Mouse (Mus musculus) heart, embryonic 12.5 days (tissue): ENCODE results near the gene Serpina3b. TPM values are rescaled to one million over a fixed set of nuclear protein-coding genes. Genes with fewer than 3 reads are reported as not detected.
"Not testable (repeated sequence)": the region's sequence is repeated elsewhere in the genome, so short reads cannot be mapped to it uniquely, and the experiment has no call there.

Experiments used
- ATAC-seq: fragments of 200-750 bp; cut with Nextera tagmentation; 2 replicates; pipeline ENCODE4 v1.8.0; 2017; ENCODE audit warnings: moderate TSS enrichment, moderate library complexity; ENCODE audit not compliant: insufficient number of reproducible peaks, low FRiP score
- H3K27ac ChIP-seq: fragments of 300-500 bp; sonication (generic); 2 replicates; pipeline ENCODE4 v1.5.1; 2016; ENCODE audit warnings: mild to moderate bottlenecking, moderate library complexity; ENCODE audit not compliant: poor library complexity, severe bottlenecking
- H3K27me3 ChIP-seq: fragments of 300-500 bp; sonication (generic); replicated peaks from 2 replicates; pipeline ENCODE4 v1.6.1; 2016; ENCODE audit warnings: mild to moderate bottlenecking, moderate library complexity
- H3K36me3 ChIP-seq: fragments of 300-500 bp; sonication (generic); 2 replicates; pipeline ENCODE4 v1.6.1; 2016; ENCODE audit warnings: mild to moderate bottlenecking, moderate library complexity
- H3K4me1 ChIP-seq: fragments of 300-500 bp; sonication (generic); replicated peaks from 2 replicates; pipeline ENCODE4 v1.6.1; 2016; ENCODE audit warnings: mild to moderate bottlenecking
- H3K4me2 ChIP-seq: fragments of 300-500 bp; sonication (generic); 2 replicates; pipeline ENCODE4 v1.6.1; 2016; ENCODE audit warnings: mild to moderate bottlenecking, moderate library complexity
- H3K4me3 ChIP-seq: fragments of 300-500 bp; sonication (generic); 2 replicates; pipeline ENCODE4 v1.5.1; 2016; ENCODE audit warnings: mild to moderate bottlenecking
- H3K9ac ChIP-seq: fragments of 300-500 bp; sonication (generic); 2 replicates; pipeline ENCODE4 v1.6.1; 2016; ENCODE audit warnings: mild to moderate bottlenecking, moderate library complexity
- H3K9me3 ChIP-seq: fragments of 300-500 bp; sonication (generic); replicated peaks from 2 replicates; pipeline ENCODE4 v1.6.1; 2016; ENCODE audit warnings: mild to moderate bottlenecking, moderate library complexity
- WGBS: fragments of 180-500 bp; shearing (Covaris S2); methylation state at CpG from one replicate; pipeline ENCODE4 v1.1.7; 2016; 5-methylcytosine and 5-hydroxymethylcytosine counted together
- polyA plus RNA-seq: library from polyadenylated mRNA; unstranded; fragments of >200 nt; fragmentation: Nextera tagmentation; extraction: Ambion mirVana; gene quantifications from 2 replicates; pipeline ENCODE4 v1.2.1, GENCODE M21; 2016

Gene Serpina3b
- 0.09 and 0.10 TPM in 2 replicates for polyA plus RNA-seq

- H3K4me1 ChIP-seq: peaks cover 6% of the 10 kb centered on the region; the same call in 1 of the 2 replicates
- no peak within 1 kb of the TSS for H3K4me3 ChIP-seq
- H3K27me3 ChIP-seq: no peaks in the 10 kb centered on the region
- H3K36me3 ChIP-seq: no peaks in the 10 kb centered on the region
- no peak within 1 kb of the TSS for H3K9ac ChIP-seq
- no peak within 1 kb of the TSS for H3K27ac ChIP-seq
- WGBS: 73% methylated on average over 5 of the region's 5 CpGs
- no peak for ATAC-seq
- H3K9me3 ChIP-seq: no peaks in the 10 kb centered on the region
- no peak within 1 kb of the TSS for H3K4me2 ChIP-seq
Measured at GRCm38 (mm10) chr12:104127696-104128095, at the start of gene Serpina3b. Gene Serpina3b (plus strand): TSS chr12:104127996.

- ATAC-seq: no peak
- no peak overlapping the region for H3K27ac ChIP-seq
- no peaks in the 10 kb centered on the region for H3K9me3 ChIP-seq
- no peaks in the 10 kb centered on the region for H3K36me3 ChIP-seq
- H3K4me1 ChIP-seq: no peaks in the 10 kb centered on the region
- H3K4me3 ChIP-seq: no peak overlapping the region
- no peaks in the 10 kb centered on the region for H3K27me3 ChIP-seq
- H3K9ac ChIP-seq: no peak overlapping the region
- WGBS: 68% methylated on average over 2 of the region's 2 CpGs
- H3K4me2 ChIP-seq: no peak overlapping the region
Measured at GRCm38 (mm10) chr12:104090119-104090518, 37.7 kb upstream of the Serpina3b start.

GRCm38 (mm10) chr12:104091303-104091702, 36.5 kb upstream of the Serpina3b start:
- Histone ChIP-seq H3K27me3 (no peaks in the 10 kb centered on the region), H3K9ac (no peak overlapping the region), H3K36me3 (no peaks in the 10 kb centered on the region), H3K27ac (no peak overlapping the region), H3K9me3 (no peaks in the 10 kb centered on the region), H3K4me1 (no peaks in the 10 kb centered on the region), H3K4me3 (no peak overlapping the region), H3K4me2 (no peak overlapping the region)
- 76% methylated on average over 1 of the region's 1 CpGs for WGBS
- ATAC-seq: no peak

GRCm38 (mm10) chr12:104100768-104101167, 27.0 kb upstream of the Serpina3b start, which contains the start of gene Serpina5:
Gene Serpina5 (plus strand): TSS chr12:104101113.
- H3K9ac ChIP-seq: no peak within 1 kb of the TSS
- WGBS: 74% methylated on average over 6 of the region's 6 CpGs
- no peak within 1 kb of the TSS for H3K27ac ChIP-seq
- no peaks in the 10 kb centered on the region for H3K36me3 ChIP-seq
- H3K4me2 ChIP-seq: no peak within 1 kb of the TSS
- no peak within 1 kb of the TSS for H3K4me3 ChIP-seq
- H3K27me3 ChIP-seq: no peaks in the 10 kb centered on the region
- ATAC-seq: no peak
- H3K4me1 ChIP-seq: 0 out of 2 replicates have a peak, but pooled peaks cover 3% of the 10 kb centered on the region
- H3K9me3 ChIP-seq: 0 out of 2 replicates have a peak, but pooled peaks cover 5% of the 10 kb centered on the region

- no peak overlapping the region for H3K9ac ChIP-seq
- no peaks in the 10 kb centered on the region for H3K36me3 ChIP-seq
- H3K4me1 ChIP-seq: 0 out of 2 replicates have a peak, but pooled peaks cover 3% of the 10 kb centered on the region
- no peak overlapping the region for H3K27ac ChIP-seq
- no peaks in the 10 kb centered on the region for H3K27me3 ChIP-seq
- 0 out of 2 replicates have a peak, but pooled peaks cover 5% of the 10 kb centered on the region for H3K9me3 ChIP-seq
- no peak overlapping the region for H3K4me2 ChIP-seq
- no peak overlapping the region for H3K4me3 ChIP-seq
- no peak for ATAC-seq
Measured at GRCm38 (mm10) chr12:104105847-104106246, 21.9 kb upstream of the Serpina3b start.

- H3K9ac ChIP-seq: no peak overlapping the region
- ATAC-seq: no peak
- H3K27me3 ChIP-seq: no peaks in the 10 kb centered on the region
- no peak overlapping the region for H3K4me2 ChIP-seq
- 0 out of 2 replicates have a peak, but pooled peaks cover 5% of the 10 kb centered on the region for H3K9me3 ChIP-seq
- no peak overlapping the region for H3K27ac ChIP-seq
- 0 out of 2 replicates have a peak, but pooled peaks cover 3% of the 10 kb centered on the region for H3K4me1 ChIP-seq
- H3K36me3 ChIP-seq: no peaks in the 10 kb centered on the region
- H3K4me3 ChIP-seq: no peak overlapping the region
Measured at GRCm38 (mm10) chr12:104106919-104107318, 20.9 kb upstream of the Serpina3b start.

- H3K27ac ChIP-seq: no peak overlapping the region
- H3K4me2 ChIP-seq: no peak overlapping the region
- H3K4me3 ChIP-seq: no peak overlapping the region
- no peaks in the 10 kb centered on the region for H3K4me1 ChIP-seq
- H3K27me3 ChIP-seq: no peaks in the 10 kb centered on the region
- WGBS: 72% methylated on average over 2 of the region's 2 CpGs
- H3K9me3 ChIP-seq: no peaks in the 10 kb centered on the region
- no peaks in the 10 kb centered on the region for H3K36me3 ChIP-seq
- no peak overlapping the region for H3K9ac ChIP-seq
- no peak for ATAC-seq
Measured at GRCm38 (mm10) chr12:104108507-104108906, 19.3 kb upstream of the Serpina3b start.

- not testable (repeated sequence) for H3K9me3 ChIP-seq, H3K36me3 ChIP-seq, H3K27ac ChIP-seq, H3K4me2 ChIP-seq, H3K9ac ChIP-seq, H3K4me1 ChIP-seq, H3K27me3 ChIP-seq, H3K4me3 ChIP-seq, ATAC-seq
- WGBS: 87% methylated on average over 11 of the region's 11 CpGs
Measured at GRCm38 (mm10) chr12:104112333-104112732, 15.5 kb upstream of the Serpina3b start, which contains the start of gene Serpina3a. Gene Serpina3a (plus strand): TSS chr12:104112724.

GRCm38 (mm10) chr12:104114921-104115579, 12.7 kb upstream of the Serpina3b start:
- Histone ChIP-seq H3K27ac (no peak overlapping the region), H3K4me3 (no peak overlapping the region), H3K4me1 (no peaks in the 10 kb centered on the region), H3K9me3 (no peaks in the 10 kb centered on the region), H3K36me3 (no peaks in the 10 kb centered on the region), H3K4me2 (no peak overlapping the region), H3K27me3 (peaks cover 7% of the 10 kb centered on the region), H3K9ac (no peak overlapping the region)
- 45% methylated on average over 3 of the region's 3 CpGs for WGBS
- no peak for ATAC-seq

- ATAC-seq: no peak
- Histone ChIP-seq H3K27me3 (0 out of 2 replicates have a peak, but pooled peaks cover 5% of the 10 kb centered on the region), H3K27ac (no peak overlapping the region), H3K36me3 (no peaks in the 10 kb centered on the region), H3K9me3 (no peaks in the 10 kb centered on the region), H3K4me1 (peaks cover 6% of the 10 kb centered on the region; the same call in 1 of the 2 replicates), H3K9ac (no peak overlapping the region), H3K4me3 (no peak overlapping the region), H3K4me2 (no peak overlapping the region)
- 73% methylated on average over 1 of the region's 1 CpGs for WGBS
Measured at GRCm38 (mm10) chr12:104123097-104123496, 4.7 kb upstream of the Serpina3b start.

- Histone ChIP-seq H3K4me1 (peaks cover 6% of the 10 kb centered on the region; the same call in 1 of the 2 replicates), H3K9ac (no peak overlapping the region), H3K4me3 (no peak overlapping the region), H3K27me3 (0 out of 2 replicates have a peak, but pooled peaks cover 5% of the 10 kb centered on the region), H3K9me3 (no peaks in the 10 kb centered on the region), H3K4me2 (no peak overlapping the region), H3K36me3 (no peaks in the 10 kb centered on the region), H3K27ac (peak overlapping the region; percentile 28; the same call in 1 of the 2 replicates)
- 58% methylated on average over 2 of the region's 2 CpGs for WGBS
- no peak for ATAC-seq
Measured at GRCm38 (mm10) chr12:104123996-104124395, 3.8 kb upstream of the Serpina3b start.
